Mouse (Mus musculus) right cerebral cortex, postnatal 14 days (tissue): ENCODE measurements around the gene Podxl2.

Experiments
- DNase-seq: peaks from one replicate; pipeline ENCODE4 v3.0.0; 2022

Gene Podxl2

GRCm38 (mm10) chr6:88843781-88844725, 30.8 kb downstream of the Podxl2 start:
- no peak for DNase-seq

GRCm38 (mm10) chr6:88843241-88843640, 31.6 kb downstream of the Podxl2 start:
- DNase-seq = no peak

GRCm38 (mm10) chr6:88842731-88843151, 32.1 kb downstream of the Podxl2 start:
- DNase-seq = peak; percentile 63

GRCm38 (mm10) chr6:88841781-88842689, 32.8 kb downstream of the Podxl2 start, which contains the start of gene Abtb1:
Abtb1 (minus strand) TSS chr6:88841984.
- DNase-seq = peak; percentile 94

DNA sequence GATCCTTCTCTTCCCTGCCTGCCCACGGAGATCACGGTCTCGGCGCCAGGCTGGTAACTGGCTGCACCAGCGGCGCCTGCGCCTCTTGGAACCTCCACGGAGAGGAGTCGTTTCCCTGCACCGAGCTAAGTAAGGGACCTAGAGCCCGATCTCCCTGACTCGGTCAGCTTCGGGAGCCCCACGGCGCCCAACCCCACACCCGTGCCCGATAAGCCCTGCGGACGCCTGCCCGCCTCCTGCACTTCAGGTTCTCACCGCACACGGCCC, 33.4 kb downstream of the Podxl2 start:
- DNase-seq = no peak

GRCm38 (mm10) chr6:88840791-88841513, 33.9 kb downstream of the Podxl2 start:
- DNase-seq = no peak

- no peak for DNase-seq
Measured at GRCm38 (mm10) chr6:88840211-88840610, 34.6 kb downstream of the Podxl2 start.

- DNase-seq = no peak
Measured at GRCm38 (mm10) chr6:88839135-88839970, 35.5 kb downstream of the Podxl2 start.

DNA sequence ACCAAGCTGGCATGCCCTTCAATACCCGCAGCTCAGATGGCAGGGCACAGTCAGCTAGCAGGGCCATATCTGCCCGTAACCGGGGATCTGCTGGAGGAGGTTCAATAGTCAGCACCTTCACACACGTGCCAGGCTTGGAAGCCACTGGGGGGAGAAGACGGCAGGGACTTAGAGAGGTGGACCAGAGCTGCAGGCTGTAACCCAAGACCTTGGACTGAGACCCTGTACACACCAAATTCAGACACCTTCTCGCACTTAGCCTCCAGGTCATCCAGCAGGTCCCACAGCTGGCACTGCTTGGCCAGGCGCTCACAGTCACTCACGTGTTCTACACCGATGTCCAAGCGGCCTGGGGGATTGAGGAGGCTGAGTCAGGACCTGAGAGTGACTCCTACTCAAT, 36.2 kb downstream of the Podxl2 start:
- no peak for DNase-seq

DNA sequence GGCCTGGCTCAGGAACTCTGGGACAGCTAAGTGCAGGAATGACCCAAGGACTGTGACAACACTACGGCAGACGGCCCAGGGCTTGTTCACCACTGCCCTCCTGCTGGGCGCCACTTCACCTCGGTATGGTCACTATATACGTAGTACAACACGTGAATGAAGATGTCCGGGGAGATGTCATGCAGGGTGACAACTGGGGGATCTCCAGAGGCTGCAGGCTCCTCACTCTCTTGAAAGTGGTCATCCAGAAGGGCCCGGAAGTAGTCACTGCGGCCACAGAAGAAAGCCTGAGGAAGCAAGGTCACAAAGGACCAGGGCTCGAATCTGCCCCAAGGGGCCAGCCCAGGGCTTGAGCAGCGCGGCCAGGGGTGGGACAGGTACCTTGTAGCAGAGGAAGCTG, 36.8 kb downstream of the Podxl2 start:
- no peak for DNase-seq

DNA sequence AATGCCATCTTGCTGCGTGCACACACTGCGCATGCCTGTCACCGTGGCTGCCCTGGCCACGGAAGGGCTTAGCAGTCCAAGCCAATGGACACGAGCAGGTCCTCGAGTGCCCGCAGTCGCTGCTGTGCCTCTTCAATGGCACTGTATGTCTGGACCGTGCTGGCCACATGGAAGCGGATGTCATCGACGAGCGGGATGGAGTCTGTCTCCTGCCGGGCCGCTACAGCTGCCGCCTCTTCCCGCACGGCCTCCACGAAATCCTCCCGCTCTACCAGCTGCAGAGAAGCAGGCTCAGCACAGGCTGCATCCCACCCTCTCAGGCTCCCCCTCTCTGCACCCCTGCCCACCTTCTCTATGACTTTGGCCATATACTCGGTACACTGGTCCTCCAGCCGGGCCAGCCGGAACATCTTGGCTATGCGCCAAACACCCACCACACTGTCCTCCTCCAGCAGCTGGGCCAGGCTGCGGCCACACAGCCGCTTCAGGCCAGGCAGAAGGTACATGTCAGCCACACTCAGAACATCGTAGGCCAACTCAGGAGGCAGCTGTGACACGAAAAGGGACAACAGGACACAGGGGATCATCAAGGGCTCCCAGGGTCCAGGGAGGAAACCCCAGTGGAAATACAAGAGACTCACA, 38.5 kb downstream of the Podxl2 start:
- no peak for DNase-seq

- DNase-seq = no peak
Measured at GRCm38 (mm10) chr6:88835047-88835446, 39.8 kb downstream of the Podxl2 start.

- no peak for DNase-seq
Measured at GRCm38 (mm10) chr6:88833340-88834140, 41.3 kb downstream of the Podxl2 start.

GRCm38 (mm10) chr6:88832663-88833062, 42.2 kb downstream of the Podxl2 start:
- DNase-seq = no peak

- peak; percentile 68 for DNase-seq
Measured at GRCm38 (mm10) chr6:88831456-88831855, 43.4 kb downstream of the Podxl2 start.

DNA sequence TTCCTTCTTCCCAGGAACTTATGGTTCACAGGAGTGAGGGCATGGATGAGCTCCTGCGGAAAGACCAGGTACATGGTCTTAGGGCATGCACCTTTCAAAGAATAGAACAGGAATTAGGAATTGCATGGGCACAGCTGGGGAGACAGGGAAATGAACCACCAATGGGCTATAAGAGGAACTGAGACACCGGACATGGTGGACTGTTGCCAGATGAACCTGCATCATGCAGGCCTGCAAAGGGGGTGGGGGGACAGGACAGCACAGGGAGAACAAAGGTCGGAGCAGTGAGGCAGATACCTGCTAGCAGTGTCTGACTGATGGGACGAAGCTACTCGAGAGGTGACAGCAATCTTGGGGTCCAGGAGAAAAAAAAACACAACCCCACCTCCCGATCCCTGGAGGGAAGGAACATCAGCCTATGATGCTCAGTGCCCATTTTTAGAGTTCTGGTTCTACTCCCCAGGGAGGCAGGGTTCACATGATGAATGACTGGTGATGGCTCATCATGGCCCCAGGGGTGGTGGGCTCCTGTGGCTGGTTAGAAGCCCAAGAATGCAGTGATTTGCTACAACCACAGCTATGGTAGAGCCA, 44.6 kb downstream of the Podxl2 start:
- DNase-seq = no peak

- no peak for DNase-seq
Measured at GRCm38 (mm10) chr6:88829579-88829978, 45.3 kb downstream of the Podxl2 start.

GRCm38 (mm10) chr6:88828206-88829009, 46.4 kb downstream of the Podxl2 start:
- no peak for DNase-seq
